Mouse (Mus musculus): ENCODE data around the gene Sox10. TPM values are rescaled to one million over a fixed set of nuclear protein-coding genes. Genes with fewer than 3 reads are reported as not detected.
A peak's percentile ranks its signal among the peaks of the same experiment; 100 is the strongest.

Gene Sox10
- polyA plus RNA-seq, 1 experiment from 2014 or later: 21.1 TPM

GRCm38 (mm10) chr15:79122119-79122518 is 42.9 kb downstream of the Sox10 start:
- H3K9ac ChIP-seq: no peak overlapping the region
- peaks cover 70% of the 10 kb centered on the region for H3K36me3 ChIP-seq
- no peaks in the 10 kb centered on the region for H3K4me1 ChIP-seq
- ATAC-seq (ENCODE audit: insufficient number of reproducible peaks, insufficient read depth, low FRiP score, low TSS enrichment): no peak
- no peak overlapping the region for H3K4me3 ChIP-seq
- no peak overlapping the region for H3K4me2 ChIP-seq (replicated peaks)
- 86% methylated on average over 4 of the region's 4 CpGs for WGBS
- H3K27ac ChIP-seq: no peak overlapping the region
- H3K27me3 ChIP-seq: no peaks in the 10 kb centered on the region
- H3K9me3 ChIP-seq: no peaks in the 10 kb centered on the region

- Histone ChIP-seq H3K4me3 (no peak overlapping the region), H3K27me3 (no peaks in the 10 kb centered on the region), H3K27ac (no peak overlapping the region), H3K9ac (no peak overlapping the region), H3K9me3 (no peaks in the 10 kb centered on the region), H3K36me3 (peaks cover 64% of the 10 kb centered on the region), H3K4me1 (no peaks in the 10 kb centered on the region), H3K4me2 (replicated peaks) (no peak overlapping the region)
- no peak for ATAC-seq (ENCODE audit: insufficient number of reproducible peaks, insufficient read depth, low FRiP score, low TSS enrichment)
- WGBS: 70% methylated on average over 9 of the region's 9 CpGs
Observed at GRCm38 (mm10) chr15:79119491-79119890, 45.5 kb downstream of the Sox10 start.

- no peak overlapping the region for H3K4me3 ChIP-seq
- 64% methylated on average over 5 of the region's 5 CpGs for WGBS
- H3K9ac ChIP-seq: no peak overlapping the region
- H3K4me2 ChIP-seq (replicated peaks): no peak overlapping the region
- H3K27me3 ChIP-seq: 0 out of 2 replicates have a peak, but pooled peaks cover 7% of the 10 kb centered on the region
- H3K9me3 ChIP-seq: no peaks in the 10 kb centered on the region
- no peak overlapping the region for H3K27ac ChIP-seq
- H3K4me1 ChIP-seq: peaks cover 14% of the 10 kb centered on the region
- H3K36me3 ChIP-seq: peaks cover 47% of the 10 kb centered on the region
- ATAC-seq (ENCODE audit: insufficient number of reproducible peaks, insufficient read depth, low FRiP score, low TSS enrichment): no peak
Observed at GRCm38 (mm10) chr15:79115276-79115675, 49.8 kb downstream of the Sox10 start.

DNA sequence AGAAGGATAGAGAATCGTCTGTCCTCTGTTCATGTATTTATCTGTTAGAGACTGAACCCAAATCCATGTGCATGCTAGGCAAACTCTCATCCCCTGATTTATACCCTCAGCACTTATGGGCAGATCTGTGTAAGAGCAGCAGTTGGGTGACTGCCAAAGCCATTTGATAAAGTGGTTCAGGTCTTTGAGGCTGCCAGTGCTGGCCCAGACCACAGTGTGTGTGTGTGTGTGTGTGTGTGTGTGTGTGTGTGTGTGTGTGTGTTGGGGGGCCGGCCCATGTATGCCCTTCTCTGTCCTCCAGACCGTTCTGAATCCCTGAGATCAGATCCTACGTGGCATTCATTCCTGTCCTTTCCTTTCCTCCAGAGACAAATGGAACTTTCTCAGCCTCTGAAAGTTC is 53.3 kb downstream of the Sox10 start:
- ATAC-seq (ENCODE audit: insufficient number of reproducible peaks, insufficient read depth, low FRiP score, low TSS enrichment): no peak
- Histone ChIP-seq H3K9me3 (no peaks in the 10 kb centered on the region), H3K36me3 (peaks cover 22% of the 10 kb centered on the region), H3K4me3 (no peak overlapping the region), H3K27me3 (0 out of 2 replicates have a peak, but pooled peaks cover 7% of the 10 kb centered on the region), H3K27ac (no peak overlapping the region), H3K4me2 (replicated peaks) (no peak overlapping the region), H3K9ac (no peak overlapping the region), H3K4me1 (peaks cover 28% of the 10 kb centered on the region)
- 87% methylated on average over 4 of the region's 4 CpGs for WGBS

DNA sequence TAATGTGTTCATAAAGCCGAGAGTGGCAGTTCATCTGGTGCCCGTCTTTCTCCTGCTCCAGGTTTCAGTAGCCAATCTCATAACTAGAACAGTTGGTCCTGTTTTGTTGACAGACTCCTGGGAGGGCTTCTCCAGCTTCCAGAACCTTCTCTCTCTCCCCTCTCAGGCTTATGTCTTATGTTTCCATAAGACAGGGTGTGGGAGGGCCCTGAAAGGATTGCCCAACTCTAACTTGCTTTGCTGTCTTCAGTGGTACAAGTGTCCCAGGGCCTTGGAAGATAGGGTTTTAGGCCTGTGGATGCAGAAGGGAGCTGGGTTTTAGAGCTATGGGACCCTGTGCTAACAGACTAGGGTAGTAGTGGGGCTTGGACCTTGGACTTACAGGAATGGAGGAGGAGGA is 54.5 kb downstream of the Sox10 start:
- Histone ChIP-seq H3K27me3 (0 out of 2 replicates have a peak, but pooled peaks cover 7% of the 10 kb centered on the region), H3K4me3 (peak overlapping the region; percentile 86; the same call in 1 of the 2 replicates), H3K4me1 (peaks cover 28% of the 10 kb centered on the region), H3K4me2 (replicated peaks) (peak overlapping the region; percentile 99), H3K36me3 (peaks cover 16% of the 10 kb centered on the region), H3K9ac (peak overlapping the region; percentile 86; the same call in 1 of the 2 replicates), H3K9me3 (no peaks in the 10 kb centered on the region), H3K27ac (no peak overlapping the region)
- no peak for ATAC-seq (ENCODE audit: insufficient number of reproducible peaks, insufficient read depth, low FRiP score, low TSS enrichment)
- WGBS: 71% methylated on average over 2 of the region's 2 CpGs

GRCm38 (mm10) chr15:79110031-79110430 is 55.0 kb downstream of the Sox10 start:
- WGBS: 14% methylated on average over 9 of the region's 9 CpGs
- no peak for ATAC-seq (ENCODE audit: insufficient number of reproducible peaks, insufficient read depth, low FRiP score, low TSS enrichment)

DNA sequence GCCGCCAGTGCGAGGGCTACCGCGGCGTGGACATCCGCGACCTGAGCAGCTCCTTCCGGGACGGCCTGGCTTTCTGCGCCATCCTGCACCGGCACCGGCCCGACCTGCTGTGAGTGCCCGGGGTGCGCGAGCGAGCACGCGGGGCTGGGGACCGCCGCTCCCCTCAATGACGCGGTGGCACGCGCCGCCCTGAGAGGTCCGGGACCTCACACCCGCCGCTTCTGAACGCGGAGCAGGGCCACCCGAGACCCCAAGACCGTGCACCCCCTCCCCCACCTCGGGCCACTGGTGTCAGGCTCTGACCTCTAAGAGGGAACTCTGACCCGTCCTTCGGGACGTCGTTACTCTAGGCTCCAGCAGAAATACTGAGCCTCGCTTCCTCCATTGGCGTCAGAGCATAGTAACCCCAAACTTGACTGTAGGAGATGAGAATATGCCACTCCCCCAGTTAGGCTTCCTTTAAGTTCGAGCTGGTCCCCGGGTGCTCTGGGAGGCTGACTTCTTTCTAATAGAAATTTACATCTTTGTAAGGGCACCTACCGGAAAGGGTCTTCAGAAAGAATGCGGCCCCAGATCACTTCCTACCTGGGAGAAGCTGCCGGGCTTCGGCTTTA is 55.6 kb downstream of the Sox10 start:
- peak overlapping the region; percentile 82 for H3K27ac ChIP-seq
- under 1% methylated on average over 46 of the region's 46 CpGs for WGBS
- peak overlapping the region; percentile 86 for H3K4me3 ChIP-seq
- peak overlapping the region; percentile 99 for H3K4me2 ChIP-seq (replicated peaks)
- peak overlapping the region; percentile 86 for H3K9ac ChIP-seq
- H3K4me1 ChIP-seq: peaks cover 28% of the 10 kb centered on the region
- no peaks in the 10 kb centered on the region for H3K9me3 ChIP-seq
- 0 out of 2 replicates have a peak, but pooled peaks cover 6% of the 10 kb centered on the region for H3K36me3 ChIP-seq
- peak; percentile 49; the same call in 1 of the 2 replicates for ATAC-seq (ENCODE audit: insufficient number of reproducible peaks, insufficient read depth, low FRiP score, low TSS enrichment)
- H3K27me3 ChIP-seq: 0 out of 2 replicates have a peak, but pooled peaks cover 7% of the 10 kb centered on the region

More at GRCm38 (mm10) chr15:79110031-79110430, 55.0 kb downstream of the Sox10 start:
- Histone ChIP-seq H3K27ac (no peak overlapping the region), H3K4me2 (replicated peaks) (peak overlapping the region; percentile 99), H3K36me3 (peaks cover 11% of the 10 kb centered on the region), H3K9ac (peak overlapping the region; percentile 86; the same call in 1 of the 2 replicates), H3K4me1 (peaks cover 28% of the 10 kb centered on the region), H3K4me3 (peak overlapping the region; percentile 86), H3K27me3 (0 out of 2 replicates have a peak, but pooled peaks cover 7% of the 10 kb centered on the region), H3K9me3 (no peaks in the 10 kb centered on the region)

DNA sequence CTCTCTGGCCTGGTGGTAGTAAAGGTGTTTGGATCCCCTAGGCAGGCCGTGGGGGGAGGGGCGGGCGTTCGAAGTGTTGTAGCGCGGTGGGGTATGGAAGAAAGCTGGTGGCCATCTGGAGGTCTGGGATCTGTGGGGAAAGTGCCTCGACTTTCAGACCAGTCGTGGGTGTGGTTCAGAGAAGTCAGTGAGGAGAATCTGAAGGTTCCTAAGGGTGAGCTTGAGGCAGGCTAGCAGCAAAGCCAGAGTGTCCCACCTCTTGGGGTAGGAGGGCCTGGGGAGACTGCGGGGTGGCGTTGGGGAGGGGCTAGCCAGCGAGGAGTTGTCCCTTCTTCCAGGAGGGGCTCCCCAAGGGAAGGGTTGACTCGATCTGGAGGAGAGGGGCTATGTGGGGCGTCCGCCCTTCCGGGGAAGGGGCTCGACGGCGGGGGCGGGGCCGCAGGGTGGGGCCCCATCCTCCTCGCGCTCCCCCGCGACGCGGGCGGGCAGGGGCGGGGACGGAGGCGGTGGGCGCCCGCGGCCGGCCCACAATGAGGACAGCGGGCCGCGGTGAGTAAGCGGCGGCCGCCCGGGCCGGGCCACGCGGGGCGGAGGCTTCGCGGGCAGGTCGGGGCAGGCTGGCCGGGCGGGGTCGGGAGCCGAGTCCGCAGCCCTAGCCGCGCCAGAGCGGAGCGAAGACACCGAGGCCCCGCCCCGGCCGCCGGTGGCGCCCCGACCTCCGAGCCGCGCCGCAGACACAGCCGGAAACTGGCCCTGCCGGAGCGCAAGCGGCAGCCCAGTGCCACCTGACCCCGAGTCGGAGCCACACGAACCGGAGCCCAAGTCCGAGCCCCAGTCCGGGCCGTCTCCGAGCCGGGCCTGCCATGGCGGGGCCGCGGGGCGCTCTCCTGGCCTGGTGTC is 56.4 kb downstream of the Sox10 start, which contains the start of gene Micall1:
TSS of gene Micall1 (plus strand) at position 478 of the 900 bp plus-strand sequence.
- WGBS: under 1% methylated on average over 49 of the region's 85 CpGs
- H3K4me2 ChIP-seq (replicated peaks): peak within 1 kb of the TSS; percentile 99
- 0 out of 2 replicates have a peak, but pooled peaks cover 6% of the 10 kb centered on the region for H3K36me3 ChIP-seq
- no peaks in the 10 kb centered on the region for H3K9me3 ChIP-seq
- ATAC-seq (ENCODE audit: insufficient number of reproducible peaks, insufficient read depth, low FRiP score, low TSS enrichment): peak; percentile 75
- peaks cover 28% of the 10 kb centered on the region for H3K4me1 ChIP-seq
- peak within 1 kb of the TSS; percentile 86 for H3K9ac ChIP-seq
- H3K4me3 ChIP-seq: peak within 1 kb of the TSS; percentile 86
- H3K27me3 ChIP-seq: 0 out of 2 replicates have a peak, but pooled peaks cover 7% of the 10 kb centered on the region
- peak within 1 kb of the TSS; percentile 82 for H3K27ac ChIP-seq

DNA sequence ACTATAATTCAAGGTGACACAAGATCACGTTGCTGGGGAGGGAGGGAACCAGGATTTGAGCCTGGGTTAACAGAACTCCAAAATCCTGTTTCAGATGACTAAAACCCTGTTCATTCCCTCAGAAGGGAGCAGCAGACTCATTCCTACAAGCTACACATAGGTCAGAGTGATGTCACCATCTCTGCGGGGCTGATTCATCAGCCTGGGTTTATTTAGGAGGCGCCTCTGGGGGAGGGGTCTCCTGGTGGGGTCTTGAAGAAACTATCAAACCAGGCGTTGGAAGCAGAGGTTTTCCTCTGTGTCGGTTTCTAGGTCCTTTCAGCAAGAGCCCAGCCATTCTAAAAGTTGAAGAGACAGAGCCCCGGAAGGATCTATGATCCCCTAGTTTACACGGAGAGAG is 57.1 kb downstream of the Sox10 start:
- Histone ChIP-seq H3K9ac (no peak overlapping the region), H3K4me2 (replicated peaks) (peak overlapping the region; percentile 99), H3K4me3 (peak overlapping the region; percentile 86; the same call in 1 of the 2 replicates), H3K36me3 (0 out of 2 replicates have a peak, but pooled peaks cover 4% of the 10 kb centered on the region), H3K27me3 (0 out of 2 replicates have a peak, but pooled peaks cover 7% of the 10 kb centered on the region), H3K27ac (peak overlapping the region; percentile 82), H3K9me3 (no peaks in the 10 kb centered on the region), H3K4me1 (peaks cover 28% of the 10 kb centered on the region)
- no peak for ATAC-seq (ENCODE audit: insufficient number of reproducible peaks, insufficient read depth, low FRiP score, low TSS enrichment)
- WGBS: 16% methylated on average over 7 of the region's 7 CpGs

DNA sequence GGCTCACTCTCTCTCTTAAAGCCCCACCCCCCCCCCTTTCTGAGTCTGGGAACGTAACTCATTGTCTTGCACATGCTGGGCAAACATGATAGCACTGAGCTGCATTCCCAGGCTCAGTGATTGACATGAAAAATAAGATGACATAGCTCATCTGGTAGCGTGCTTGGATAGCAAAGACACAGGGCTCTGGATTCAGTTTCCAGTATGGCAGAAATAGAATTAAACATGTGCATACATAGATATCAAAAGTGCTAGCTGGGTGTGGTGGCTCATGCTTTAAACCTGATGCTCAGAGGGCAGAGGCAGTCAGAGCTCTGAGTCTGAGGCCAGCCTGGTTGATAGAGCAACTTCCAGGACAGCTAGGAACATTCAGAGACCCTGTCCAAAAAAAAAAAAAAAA is 59.2 kb downstream of the Sox10 start:
- 0 out of 2 replicates have a peak, but pooled peaks cover 4% of the 10 kb centered on the region for H3K27me3 ChIP-seq
- no peak overlapping the region for H3K4me3 ChIP-seq
- H3K27ac ChIP-seq: no peak overlapping the region
- H3K4me2 ChIP-seq (replicated peaks): no peak overlapping the region
- no peak for ATAC-seq (ENCODE audit: insufficient number of reproducible peaks, insufficient read depth, low FRiP score, low TSS enrichment)
- H3K9me3 ChIP-seq: no peaks in the 10 kb centered on the region
- H3K36me3 ChIP-seq: no peaks in the 10 kb centered on the region
- H3K4me1 ChIP-seq: peaks cover 22% of the 10 kb centered on the region
- H3K9ac ChIP-seq: no peak overlapping the region
- 48% methylated on average over 2 of the region's 2 CpGs for WGBS

Data from embryonic facial prominence, embryonic 12.5 days (tissue).